Mouse (Mus musculus) cerebellum, adult 11-12 months (tissue): ENCODE measurements around the gene Prh1.
"Not testable (repeated sequence)": the region's sequence is repeated elsewhere in the genome, so short reads cannot be mapped to it uniquely, and the experiment has no call there.

ENCODE experiments used
- DNase-seq: peaks from one replicate; pipeline ENCODE4 v3.0.0; 2022

Prh1 gene

DNA sequence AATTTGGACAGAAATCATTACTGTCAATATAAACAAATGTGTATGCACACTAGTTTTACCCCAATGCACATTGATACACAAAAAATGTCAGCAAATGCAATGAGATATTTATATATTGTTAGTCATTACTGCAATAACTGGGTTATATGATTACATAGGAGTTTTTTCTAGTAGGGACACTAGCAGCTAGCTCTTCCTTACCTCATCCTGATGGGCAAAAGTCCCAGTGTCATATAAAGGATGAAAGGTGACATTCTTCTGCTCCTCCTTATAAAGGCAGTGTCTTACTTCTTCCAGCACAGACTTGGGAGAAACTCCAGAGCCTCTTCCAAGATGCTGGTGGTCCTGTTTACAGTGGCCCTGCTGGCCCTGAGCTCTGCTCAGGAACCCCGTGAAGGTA lies at the start of gene Prh1:
Prh1 (plus strand) TSS at position 301 of the 400 bp plus-strand sequence.
- DNase-seq = not testable (repeated sequence)

GRCm38 (mm10) chr6:132595613-132596012 lies 26.0 kb downstream of the Prh1 start, which contains the start of gene Prp2:
Prp2 (plus strand) TSS chr6:132595913.
- DNase-seq = not testable (repeated sequence)
